Mouse (Mus musculus): ENCODE data around the gene Tmem256. TPM values are rescaled to one million over a fixed set of nuclear protein-coding genes. Genes with fewer than 3 reads are reported as not detected.
A peak's percentile ranks its signal among the peaks of the same experiment; 100 is the strongest.

Gene Tmem256
- total RNA-seq, 2 experiments from 2014 or later = 144 to 166 TPM

DNA sequence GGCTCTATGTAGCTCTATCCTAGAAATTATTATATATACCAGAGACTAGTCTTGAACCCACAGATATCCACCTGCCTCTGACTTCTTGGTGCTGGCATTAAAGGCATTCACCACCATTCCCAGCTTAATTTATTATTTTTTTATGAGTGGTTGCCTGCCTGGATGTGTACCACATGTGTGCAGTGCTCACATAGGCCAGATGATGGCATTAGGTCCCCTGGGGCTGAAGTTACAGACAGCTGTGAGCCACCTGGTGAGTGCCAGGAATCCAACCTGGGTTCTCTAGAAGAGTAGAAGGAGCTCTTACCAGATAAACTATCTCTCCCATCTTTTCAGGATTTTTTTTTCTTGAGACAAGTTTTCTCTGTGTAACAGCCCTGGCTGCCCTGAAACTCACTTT, 28.0 kb upstream of the Tmem256 start:
- no peak for DNase-seq

DNA sequence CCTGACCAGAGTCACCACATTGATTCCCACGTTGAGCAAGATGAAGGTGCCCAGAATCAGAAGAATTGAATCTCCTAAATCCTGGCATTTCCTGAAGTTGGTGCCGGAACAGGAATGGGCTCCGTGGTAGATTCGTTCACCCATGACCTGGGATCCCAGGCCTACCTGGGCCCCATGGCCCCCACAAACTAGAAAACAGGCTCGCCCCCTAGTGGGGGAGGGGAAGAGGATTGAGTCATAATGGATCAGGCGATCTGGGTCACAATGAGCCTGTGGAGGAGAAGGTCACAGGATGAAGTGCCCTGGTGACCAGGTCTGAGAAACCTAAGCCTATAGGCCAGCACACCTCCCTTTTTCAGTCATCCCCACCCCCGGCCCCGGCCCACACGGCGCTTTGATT, 23.2 kb upstream of the Tmem256 start, which contains the start of gene Gm39566:
Gene Gm39566, minus strand, starts transcription at position 144 of the 400 bp plus-strand sequence.
- DNase-seq = no peak

DNA sequence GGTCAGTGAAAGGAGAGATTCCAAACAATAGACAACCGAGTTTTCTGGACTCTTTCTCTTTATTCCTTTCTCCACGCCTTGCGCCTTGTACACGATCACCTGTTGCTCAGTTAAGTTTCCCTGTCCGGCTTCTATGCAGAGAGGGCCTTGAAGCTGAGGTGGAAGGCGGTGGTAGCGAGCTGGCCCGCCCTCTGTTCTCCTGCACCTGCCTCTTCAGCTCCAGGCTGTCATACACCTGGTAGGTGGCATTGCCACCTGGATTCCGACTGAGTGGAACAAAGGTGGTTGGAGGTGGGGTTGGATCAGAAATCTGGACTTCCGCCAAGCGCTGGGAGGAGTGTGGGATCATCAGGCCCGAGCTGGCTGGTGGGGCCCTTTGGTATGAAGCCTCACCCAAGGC, 21.8 kb upstream of the Tmem256 start:
- DNase-seq = no peak

DNA sequence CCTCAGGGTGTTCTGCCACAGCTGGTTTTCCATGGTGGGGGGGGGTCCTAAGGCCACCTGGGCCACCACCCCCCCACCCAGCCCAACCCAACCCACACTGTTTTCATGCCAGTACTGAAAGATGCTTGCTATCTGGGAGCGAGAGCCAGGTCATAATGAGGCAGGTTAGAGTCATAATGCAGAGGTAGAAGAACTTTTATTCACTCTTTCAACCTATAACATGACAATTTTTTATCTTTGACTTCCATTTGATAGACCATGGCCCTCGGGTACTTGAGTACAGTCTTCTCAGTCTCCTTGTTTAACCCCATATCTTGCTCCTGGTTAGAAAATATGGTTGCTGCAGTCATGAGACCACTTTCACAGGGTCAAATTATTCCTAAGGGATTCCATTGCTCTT, 19.9 kb upstream of the Tmem256 start, which contains the start of gene Spem2:
Gene Spem2, minus strand, starts transcription at position 101 of the 400 bp plus-strand sequence.
- DNase-seq = no peak

DNA sequence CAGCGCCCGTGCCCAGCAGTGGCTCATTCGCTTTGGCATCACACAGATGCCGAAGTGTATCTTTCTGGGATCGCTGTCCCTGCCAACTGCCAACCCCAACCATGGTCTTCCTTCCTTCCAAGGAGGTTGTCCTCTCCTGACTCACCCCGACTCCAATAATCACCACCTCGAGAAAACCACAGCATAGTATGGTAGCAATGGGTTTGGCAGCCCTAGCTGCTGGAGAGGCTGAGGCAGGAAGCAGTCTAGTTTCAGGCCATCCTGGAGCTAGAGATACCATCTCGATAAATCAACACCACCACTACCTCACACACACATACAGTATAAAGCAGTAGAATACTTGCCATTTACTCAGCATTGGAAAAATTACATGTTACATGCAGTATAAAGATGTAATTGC, 19.4 kb upstream of the Tmem256 start:
- no peak for DNase-seq

DNA sequence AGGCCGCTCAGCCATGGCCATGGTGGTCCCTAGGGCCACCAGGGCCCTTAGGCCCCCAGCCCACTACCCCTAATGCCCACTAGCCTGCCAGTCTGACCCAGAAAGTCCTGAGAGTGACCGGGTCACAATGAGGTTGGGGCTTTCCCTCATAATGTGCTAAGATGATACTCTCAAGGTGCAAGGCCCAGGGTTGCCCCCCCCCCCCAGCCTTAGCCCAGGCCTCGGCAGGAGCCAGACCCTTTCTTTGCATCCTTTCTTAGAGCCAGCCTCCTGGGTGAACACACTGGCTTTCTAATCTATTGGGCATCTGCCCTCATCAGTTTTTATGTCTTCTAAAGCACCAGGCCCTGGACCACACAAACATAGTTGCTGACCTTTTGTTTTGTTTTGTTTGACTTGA, 16.2 kb upstream of the Tmem256 start, which contains the start of gene Spem1:
Gene Spem1, minus strand, starts transcription at position 101 of the 400 bp plus-strand sequence.
- DNase-seq = no peak

DNA sequence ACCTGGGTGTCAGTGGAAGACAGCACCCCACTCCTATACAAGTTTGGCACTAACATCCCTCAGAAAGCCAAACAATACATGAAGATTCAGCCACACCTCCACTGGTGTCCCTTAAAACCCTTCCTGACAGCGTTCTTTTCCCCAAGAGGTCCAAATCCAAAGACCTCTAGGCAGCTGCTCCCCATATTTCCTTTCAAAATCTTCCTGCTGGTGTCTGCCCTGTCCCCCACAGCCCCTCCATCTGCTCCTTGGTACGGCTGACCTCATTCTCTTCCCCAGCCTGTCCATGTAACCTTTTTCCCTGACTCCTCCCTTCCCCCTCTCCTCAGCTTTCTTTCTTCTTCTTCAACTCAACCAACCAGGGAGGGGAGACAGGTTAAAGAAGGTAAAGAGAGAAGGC, 14.9 kb upstream of the Tmem256 start:
- DNase-seq = no peak

DNA sequence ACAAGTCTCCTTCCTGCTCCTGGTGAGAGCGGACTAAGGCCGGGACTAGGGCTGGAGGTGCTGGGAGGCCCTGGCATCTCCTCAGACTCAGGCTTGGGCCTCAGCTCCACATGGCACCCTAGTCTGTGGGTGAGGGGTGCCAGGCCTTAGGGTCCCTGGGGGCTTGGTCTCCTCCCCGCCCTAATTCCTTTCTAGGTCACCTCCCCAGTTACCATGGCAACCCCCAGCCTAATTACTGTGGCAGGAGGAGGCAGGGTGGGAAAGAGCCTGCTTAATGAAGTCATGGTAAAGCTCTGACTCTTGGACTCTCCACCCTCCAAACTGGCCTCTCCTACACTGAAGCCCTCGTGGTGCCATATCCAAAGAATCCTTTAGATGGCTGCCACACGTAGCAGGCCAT, 9.5 kb upstream of the Tmem256 start:
- DNase-seq = no peak

DNA sequence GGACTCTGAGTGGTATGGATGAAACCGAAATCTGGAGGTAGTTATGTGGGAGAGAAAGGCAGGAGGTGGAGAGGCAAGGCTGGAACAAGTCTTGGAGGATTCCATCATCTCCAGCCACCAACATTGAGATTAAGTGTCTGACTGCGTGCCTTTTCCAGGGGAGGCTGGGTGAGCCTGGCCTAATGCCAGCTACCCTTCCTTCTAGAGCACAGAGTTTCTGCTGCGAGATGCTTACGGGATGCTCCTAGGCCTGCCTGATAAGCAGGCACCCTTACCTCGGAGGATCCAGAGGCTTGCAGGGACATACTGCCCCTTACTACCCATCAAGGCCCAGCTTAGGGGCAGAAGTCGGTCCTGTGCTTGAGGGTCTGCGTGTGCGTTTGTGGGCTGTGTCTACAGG, 4.8 kb upstream of the Tmem256 start:
- no peak for DNase-seq

DNA sequence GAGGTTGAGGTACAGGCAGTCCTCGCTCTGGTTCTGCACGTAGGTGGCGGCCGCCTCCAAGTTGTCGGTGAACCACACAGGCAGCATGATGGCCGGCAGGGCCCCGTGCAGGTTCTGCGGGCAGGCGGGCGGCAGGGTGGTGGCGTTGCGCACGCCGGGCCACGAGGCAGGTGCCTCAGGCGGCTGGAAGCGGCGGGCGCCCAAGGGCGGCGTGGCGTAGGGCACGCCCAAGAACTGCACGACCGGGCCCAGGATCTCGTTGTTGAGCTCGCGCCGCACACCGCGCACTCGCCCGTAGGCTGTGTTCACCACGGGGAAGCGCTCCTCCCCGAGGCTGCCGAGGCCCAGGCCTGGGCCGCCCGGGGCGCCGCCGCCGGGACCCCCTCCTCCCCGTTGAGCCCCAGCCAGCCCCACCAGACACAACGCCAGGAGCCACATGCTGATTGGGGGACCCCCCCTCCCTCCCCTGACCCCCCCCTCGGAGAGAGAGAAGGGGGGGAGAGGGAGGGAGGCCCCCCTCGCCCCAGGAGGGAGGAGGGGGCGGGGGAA, 4.2 kb upstream of the Tmem256 start:
- DNase-seq = peak; percentile 53 to 60

DNA sequence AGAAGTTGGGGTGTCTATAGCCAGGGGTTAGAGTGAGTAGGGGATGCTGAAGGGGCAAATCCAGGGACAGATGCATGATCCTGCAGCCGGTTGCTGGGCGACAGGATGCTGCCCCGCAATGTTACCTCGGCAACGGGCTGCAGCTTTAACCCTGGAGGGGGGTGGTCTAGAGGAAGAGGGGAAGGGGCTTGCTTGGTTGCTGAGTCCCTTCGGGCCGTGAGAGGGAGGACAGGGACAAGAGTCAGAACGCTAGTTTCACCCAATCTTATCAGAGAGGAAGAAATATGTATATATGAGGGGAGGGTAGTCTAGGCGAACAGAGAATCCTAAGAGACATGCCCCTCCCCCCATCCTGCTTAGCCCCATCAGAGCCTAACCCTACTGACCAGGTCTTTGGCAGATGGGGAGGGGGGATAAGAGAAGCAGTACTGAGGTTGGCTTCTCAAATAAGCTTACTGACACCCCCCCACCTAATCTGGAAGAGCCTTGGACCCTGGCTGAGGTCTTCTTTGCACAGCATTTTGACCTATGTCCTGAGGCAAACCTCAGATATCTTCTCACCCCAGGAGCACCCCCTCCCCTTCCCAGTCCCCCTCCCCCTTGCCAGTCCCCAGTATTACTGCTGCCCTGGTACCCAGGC, 2.9 kb upstream of the Tmem256 start:
- no peak for DNase-seq

DNA sequence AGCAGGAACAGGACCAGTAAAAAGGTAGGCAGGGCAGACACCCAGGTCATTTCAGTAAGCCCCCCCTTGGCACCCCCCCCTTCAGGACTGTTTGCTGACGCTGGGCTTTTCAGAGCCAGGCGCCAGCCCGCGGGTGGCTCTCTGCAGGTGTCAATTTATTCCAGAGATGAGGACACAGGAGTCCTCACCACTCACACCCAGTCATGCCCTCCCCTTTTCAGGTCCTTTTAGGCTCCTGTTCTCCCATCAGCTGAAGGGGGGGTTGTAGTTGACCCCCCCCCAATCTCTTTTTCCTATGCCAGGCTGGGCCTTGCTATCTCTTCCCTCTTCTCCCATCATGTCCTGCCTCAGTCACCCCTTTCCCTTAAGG, 2.4 kb upstream of the Tmem256 start:
- no peak for DNase-seq

DNA sequence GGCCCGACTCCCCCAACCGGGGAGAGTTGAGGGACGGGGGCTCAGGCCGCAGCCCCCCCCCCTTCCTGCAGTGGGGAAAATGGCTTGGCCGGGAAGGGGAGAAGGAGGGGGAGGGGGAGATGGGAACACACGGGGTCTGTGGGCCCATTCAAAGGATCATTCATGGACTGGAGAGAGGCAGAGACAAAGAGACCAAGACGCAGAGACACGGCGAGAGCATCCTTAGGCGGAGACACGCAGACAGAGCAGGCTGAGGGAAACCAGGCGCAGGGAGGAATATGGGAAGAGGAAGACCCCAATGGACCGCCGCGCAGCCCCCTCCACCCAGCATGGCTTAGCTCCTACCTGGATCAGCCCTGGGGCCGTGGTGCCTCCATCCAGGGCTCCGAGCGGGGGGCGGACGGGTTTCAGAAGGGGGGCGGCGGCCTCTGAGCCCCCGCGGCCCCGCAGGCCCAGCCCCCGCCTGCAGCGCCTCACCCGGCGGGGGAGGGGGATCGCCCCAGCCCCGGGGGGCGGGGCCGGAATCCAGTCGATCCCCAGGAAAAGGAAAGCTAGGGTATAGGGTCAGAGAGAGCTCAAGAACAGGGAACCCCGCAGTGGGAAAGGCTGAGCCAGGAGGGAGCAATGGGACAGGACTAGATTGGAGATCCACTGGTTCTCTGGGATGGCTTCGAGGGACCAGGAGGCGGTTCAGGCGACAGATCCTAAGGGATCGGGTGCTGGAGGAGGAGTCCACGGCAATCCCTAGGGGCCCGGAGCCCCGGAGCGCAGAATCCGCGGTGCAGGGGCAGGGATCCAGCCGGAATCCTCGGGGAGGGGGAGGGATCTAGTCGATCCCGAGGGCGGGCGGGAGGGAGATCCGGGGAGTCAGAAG, 1.4 kb upstream of the Tmem256 start:
- DNase-seq = peak; percentile 20 to 64

DNA sequence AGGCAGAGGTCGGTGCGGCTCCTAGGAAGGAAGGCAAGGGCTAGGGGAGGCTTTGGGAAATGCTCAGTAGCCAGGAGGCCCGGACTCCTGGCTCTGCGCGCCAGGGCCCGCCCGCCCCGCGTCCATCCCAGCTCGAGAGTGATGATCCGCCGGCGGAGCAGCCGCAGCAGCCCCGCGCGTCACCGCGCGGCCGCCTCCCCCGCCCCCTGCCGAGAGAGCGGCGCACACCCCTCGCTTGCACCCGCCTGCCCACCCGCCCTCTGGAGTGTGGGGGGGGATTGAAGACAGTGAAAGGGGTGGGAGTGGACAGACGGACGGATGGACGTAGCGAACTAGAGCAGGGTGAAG, 736 bp upstream of the Tmem256 start, which contains the start of gene Nlgn2:
Gene Nlgn2, minus strand, starts transcription at position 181 of the 348 bp plus-strand sequence.
- DNase-seq = peak; percentile 67 to 82

DNA sequence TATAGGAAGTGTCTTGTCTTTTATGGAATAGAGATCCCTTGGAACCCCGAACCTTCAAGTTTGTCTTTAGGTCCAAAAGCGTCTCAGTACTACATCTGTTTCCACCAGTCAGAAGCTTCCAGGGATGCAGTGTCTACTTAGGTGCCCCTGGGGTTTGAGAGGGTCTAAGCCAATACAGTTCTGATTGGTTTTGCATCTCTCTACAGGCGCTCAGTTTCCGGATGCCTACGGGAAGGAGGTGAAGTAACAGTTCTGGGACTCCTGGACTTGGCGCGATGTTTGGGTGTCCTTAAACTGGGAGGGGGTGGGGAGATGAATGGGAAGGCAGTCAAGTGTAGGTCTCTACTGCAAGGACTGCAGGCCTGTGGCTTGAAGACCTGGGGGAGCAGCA, 395 bp downstream of the Tmem256 start:
- peak in 1 of 2 experiments; percentile 37 for DNase-seq

DNA sequence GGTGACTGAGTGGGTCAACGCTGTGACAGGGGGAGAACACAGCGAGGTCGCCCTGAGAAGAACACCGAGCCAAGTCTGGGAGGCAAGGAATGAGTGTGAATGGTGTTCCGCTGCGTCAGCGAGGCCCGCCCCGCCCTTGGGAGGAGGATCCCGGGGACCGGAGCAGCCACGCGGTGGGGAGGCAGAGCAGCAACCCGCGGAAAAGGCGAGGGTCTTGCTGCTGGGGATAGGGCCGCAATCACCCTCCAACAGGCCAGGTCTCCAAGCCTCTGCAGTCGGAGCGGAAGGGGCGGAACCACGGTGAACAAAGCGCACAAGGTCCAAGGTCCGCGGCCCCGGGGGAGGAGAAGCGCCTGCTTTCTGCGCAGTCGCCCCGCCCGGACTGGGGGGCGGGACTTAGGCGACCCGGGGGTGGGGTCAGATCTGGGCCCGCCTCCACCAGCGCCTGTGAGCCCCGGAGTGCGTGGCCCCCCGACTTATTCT, 7.9 kb downstream of the Tmem256 start, which contains the start of gene Plscr3:
Gene Plscr3, plus strand, starts transcription at position 179 of the 483 bp plus-strand sequence.
- peak; percentile 93 to 97 for DNase-seq

DNA sequence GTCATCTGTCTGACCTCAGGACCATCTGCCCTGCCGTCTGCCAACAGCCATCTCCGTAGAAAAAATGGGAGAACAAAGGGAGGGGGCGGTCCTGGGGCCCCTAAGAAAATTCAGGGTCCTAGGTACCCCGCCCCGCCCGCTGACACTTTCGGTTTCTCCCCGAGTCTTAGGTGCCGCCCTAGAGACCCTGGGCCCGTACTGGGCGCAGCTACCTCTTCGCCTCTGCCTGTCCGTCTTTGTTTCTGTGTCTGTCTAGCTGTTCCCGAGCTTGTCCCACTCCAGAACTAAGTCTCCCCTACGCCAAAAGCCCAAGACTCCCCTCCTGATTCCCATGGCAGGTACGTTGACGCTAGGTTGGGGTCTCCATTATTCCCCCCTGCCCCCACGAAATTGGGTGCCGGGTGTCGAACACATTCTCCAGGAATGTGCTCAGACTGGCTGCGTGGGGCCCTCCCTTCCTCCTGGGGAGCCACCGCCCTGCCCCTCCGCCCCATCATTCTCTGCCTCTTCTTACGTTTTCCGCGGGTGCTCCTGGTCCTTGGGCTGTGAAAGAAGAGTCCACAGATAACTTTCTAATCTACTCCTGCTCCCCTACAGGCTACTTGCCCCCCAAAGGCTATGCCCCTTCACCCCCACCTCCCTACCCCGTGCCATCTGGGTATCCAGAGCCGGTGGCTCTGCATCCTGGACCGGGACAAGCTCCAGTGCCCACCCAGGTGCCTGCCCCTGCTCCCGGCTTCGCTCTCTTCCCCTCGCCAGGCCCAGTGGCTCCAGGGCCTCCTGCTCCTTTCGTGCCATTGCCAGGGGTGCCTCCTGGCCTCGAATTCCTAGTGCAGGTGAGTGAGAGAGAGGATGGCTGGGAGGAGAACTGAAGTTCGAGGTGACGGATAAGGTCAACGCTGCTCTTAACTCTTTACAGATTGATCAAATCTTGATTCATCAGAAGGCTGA, 8.7 kb downstream of the Tmem256 start:
- DNase-seq = peak; percentile 31 to 38

DNA sequence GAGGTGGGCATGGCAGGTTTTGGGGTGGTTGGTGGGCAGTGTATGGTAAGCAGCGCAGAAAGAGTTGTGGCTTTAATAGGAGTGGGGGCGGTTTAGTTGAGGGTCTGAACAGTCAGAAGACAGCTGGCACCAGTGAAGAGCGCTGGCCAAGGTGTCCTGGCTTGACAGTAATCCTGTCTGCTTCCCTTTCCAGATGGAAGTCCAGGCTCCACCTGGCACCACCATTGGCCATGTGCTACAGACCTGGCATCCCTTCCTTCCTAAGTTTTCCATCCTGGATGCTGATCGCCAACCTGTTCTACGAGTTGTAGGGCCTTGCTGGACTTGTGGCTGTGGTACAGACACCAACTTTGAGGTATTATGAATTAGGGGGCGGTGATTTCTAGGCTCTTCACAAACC, 9.7 kb downstream of the Tmem256 start:
- DNase-seq = no peak

DNA sequence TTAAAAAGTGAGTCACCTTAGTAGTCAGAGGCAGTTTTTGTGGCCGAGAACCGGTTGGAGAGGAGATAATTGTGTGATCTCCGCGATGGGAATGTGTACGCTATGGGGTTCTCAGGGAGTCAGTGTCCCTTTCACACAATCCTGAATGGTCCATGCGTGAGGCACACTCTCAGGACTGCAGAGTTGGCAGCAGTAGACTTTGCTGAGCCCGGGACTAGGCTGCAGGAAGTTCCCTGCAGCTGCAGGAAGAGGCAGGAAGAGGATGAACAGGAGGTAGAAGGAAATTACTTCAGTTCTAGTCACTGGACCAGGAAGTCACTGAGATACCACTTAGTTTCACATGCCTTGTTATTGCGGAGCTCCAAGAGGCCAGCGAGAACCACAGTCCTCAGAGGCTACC, 10.8 kb downstream of the Tmem256 start:
- no peak for DNase-seq

DNA sequence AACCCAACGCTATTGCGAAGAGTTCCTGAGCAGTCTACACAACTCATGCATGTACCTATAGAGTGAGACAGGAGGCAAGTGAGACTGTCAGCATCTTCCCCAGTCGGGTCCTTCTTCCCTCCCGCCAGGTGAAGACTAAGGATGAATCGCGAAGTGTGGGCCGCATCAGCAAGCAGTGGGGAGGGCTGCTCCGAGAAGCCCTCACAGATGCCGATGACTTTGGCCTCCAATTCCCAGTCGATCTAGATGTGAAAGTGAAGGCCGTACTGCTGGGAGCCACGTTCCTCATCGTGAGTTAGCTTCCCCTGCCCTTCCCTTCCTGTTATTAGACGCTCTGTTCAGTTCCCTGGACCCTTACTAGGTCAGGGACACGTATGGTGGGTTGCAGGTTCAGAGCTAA, 11.6 kb downstream of the Tmem256 start:
- DNase-seq = peak; percentile 22 to 32

DNA sequence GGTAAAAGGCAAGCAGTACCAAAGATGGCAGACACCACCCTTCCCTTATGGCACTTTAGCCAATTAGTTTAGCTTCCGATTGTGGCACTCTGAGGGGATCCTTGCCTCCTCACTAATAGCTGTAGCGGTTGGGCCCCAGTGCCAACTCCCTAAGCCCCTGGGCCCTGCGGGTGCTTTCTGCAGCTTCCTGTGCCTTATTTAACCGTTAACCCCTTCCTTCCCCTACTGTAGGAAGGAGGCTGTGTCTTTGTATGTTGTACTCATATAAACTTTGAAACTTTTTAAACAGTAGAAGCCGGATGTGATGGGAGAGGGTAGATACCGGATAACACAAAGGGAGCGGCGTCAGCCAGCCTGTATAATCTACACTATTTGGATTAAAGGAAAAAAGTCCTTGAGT, 12.4 kb downstream of the Tmem256 start:
- no peak for DNase-seq

DNA sequence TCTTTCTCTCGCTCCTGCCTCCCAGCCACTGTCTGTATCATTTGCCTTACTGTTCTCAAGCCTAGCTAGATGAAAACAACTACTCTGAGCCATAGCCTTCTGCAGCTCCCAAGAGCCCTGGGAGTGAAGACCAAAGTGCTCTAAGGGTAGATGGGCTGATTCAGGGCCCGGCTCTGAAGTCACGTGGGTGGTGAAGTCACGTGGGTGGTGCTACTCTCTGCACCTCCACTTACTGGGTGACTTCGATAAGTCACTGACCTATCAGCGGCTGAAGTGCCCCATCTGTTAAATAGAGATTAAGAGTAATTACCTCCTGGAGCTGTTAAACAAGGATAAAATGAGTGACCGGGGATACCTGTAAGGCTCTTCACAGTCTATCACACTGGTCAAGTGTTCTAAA, 15.7 kb downstream of the Tmem256 start:
- DNase-seq = peak; percentile 44 to 52

All from adrenal gland, postnatal 36 days (tissue).